Mouse (Mus musculus): ENCODE results near the gene Sgca. TPM values are rescaled to one million over a fixed set of nuclear protein-coding genes. Genes with fewer than 3 reads are reported as not detected.
A peak's percentile ranks its signal among the peaks of the same experiment; 100 is the strongest.

The Sgca gene
- polyA plus RNA-seq, 1 experiment: 0.25 TPM

DNA sequence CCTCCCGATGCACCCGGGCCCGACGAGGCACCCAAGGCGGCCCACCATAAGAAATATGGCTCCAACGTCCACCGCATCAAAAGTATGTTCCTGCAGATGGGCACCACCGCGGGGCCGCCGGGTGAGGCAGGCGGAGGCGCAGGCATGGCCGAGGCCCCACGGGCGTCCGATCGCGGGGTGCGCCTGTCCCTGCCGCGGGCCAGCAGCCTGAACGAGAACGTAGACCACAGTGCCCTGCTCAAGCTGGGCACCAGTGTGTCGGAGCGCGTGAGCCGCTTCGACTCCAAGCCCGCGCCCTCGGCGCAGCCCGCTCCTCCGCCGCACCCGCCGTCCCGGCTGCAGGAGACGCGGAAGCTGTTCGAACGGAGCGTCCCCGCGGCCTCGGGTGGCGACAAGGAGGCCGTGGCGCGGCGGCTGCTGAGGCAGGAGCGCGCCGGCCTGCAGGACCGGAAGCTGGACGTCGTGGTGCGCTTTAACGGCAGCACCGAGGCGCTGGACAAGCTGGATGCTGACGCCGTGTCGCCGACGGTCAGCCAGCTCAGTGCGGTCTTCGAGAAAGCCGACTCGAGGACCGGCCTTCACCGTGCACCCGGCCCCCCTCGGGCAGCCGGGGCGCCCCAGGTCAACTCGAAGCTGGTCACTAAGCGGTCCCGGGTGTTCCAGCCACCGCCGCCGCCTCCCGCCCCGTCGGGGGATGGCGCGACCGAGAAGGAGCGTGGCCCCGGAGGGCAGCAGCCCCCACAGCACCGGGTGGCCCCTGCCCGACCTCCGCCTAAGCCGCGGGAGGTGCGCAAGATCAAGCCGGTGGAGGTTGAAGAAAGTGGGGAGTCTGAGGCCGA, 15.7 kb upstream of the Sgca start:
- TF ChIP-seq CTCF (IDR thresholded peaks at IDR 0.05; ENCODE audit: borderline replicate concordance, extremely low read depth, insufficient read depth, insufficient read length): no peak
- no peak for TF ChIP-seq POLR2A (IDR thresholded peaks at IDR 0.05; ENCODE audit: borderline replicate concordance, extremely low read depth, insufficient read depth, insufficient read length, poor library complexity, severe bottlenecking)
- peak; percentile 58 for DNase-seq (ENCODE audit: low read depth)

DNA sequence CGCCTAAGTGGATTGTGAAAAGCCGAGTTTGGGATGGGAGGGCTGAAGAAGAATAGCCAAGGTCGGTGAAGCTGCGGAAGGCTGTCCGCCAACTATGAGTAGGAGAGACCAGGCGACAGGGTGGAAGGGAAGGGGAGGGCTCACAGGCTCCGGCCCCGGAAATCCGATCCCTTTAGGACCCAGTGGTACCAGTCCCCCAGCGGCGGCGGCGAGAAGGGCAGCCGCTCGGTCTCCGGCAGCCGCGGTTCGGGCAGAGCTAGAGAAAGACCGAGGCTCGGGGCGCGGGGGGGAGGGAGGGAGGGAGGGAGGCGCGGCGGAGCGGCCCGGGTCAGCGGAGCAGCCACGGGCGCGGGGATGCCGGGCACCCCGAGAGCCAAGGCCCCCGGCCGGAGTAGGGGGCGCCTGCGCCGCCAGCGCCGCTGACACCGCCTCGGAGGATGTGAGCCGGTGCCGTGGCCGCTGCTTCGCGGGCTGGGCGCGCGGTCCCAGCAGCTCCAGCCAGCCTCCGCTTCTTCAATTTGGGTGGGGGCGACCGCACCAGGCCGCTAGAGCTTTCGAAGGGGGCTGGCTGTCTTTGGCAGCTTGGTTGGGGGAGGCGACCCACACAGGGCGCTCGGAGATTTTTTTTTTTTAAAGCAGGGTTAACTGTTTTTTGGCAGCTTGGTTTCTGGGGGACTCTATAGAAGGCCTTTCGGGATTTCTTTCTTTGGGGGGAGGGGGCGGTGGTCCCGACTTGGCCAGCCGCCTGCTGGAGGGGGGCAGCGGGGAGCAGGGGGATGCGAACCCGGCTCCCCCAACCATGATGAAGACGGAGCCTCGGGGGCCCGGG, 14.8 kb upstream of the Sgca start, which contains the start of gene Ppp1r9b:
Gene Ppp1r9b (plus strand): TSS at position 287 of the 829 bp plus-strand sequence.
- TF ChIP-seq CTCF (IDR thresholded peaks at IDR 0.05; ENCODE audit: borderline replicate concordance, extremely low read depth, insufficient read depth, insufficient read length): peak; percentile 75
- peak; percentile 25; the same call in 1 of the 2 replicates for TF ChIP-seq POLR2A (IDR thresholded peaks at IDR 0.05; ENCODE audit: borderline replicate concordance, extremely low read depth, insufficient read depth, insufficient read length, poor library complexity, severe bottlenecking)
- peak; percentile 96 for DNase-seq (ENCODE audit: low read depth)

DNA sequence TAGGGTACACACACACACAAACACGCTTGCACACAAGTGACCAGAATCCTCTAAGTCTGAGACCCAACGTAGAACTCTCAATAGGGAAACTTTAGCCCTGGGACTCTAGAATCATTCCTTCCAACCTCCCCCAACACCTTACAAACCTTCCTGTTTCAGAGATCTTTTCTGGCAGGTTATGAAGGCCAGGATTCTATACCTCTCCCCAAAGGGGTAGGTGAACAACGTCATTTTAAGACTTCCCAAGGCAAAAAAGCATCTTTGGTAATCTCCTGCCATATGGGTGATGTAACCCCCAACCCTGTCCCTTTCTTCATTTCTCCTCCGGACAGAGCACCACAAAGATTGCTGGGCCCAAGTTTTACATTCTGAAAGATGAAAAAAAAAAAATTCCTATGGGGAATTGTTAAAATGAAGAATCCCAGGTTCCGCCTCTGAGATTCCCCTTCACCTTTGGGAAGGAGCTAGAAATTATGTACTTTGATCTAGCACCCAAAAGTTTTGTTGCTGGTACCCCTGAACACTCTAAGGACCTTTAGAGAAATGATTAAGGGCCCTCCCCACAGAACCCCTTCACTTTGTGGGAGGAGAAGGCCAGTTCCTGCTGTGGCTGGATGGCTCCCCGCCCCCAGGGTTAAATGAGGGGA, 14.1 kb upstream of the Sgca start:
- TF ChIP-seq POLR2A (IDR thresholded peaks at IDR 0.05; ENCODE audit: borderline replicate concordance, extremely low read depth, insufficient read depth, insufficient read length, poor library complexity, severe bottlenecking) (no peak), CTCF (IDR thresholded peaks at IDR 0.05; ENCODE audit: borderline replicate concordance, extremely low read depth, insufficient read depth, insufficient read length) (no peak)

DNA sequence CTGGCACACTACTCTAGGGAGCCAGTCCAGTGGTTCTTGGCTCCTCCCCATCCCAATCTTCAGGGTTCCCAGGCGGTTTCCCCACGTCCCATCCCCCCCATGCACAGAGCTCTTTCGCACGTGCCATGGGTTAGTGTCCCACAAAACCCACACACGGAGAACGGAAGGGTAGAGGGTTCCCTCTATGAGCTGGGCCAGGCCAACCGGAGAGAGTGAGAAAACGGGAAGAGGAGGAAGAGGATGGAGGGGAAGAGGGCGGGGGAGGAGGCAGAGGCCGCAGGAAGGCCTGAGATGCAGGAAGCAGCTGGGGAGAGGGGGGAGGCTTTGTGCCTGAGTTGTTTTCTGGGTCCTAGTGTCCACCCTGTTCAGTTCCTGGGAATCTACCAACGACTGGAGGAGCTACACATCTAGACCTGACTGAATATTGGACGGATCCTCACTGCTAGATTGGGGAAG, 13.5 kb upstream of the Sgca start:
- DNase-seq (ENCODE audit: low read depth): peak; percentile 97
- TF ChIP-seq POLR2A (IDR thresholded peaks at IDR 0.05; ENCODE audit: borderline replicate concordance, extremely low read depth, insufficient read depth, insufficient read length, poor library complexity, severe bottlenecking): peak; percentile 27; the same call in 1 of the 2 replicates
- TF ChIP-seq CTCF (IDR thresholded peaks at IDR 0.05; ENCODE audit: borderline replicate concordance, extremely low read depth, insufficient read depth, insufficient read length): peak; percentile 32; the same call in 1 of the 2 replicates

More for the DNA sequence above, 14.1 kb upstream of the Sgca start:
- no peak for DNase-seq (ENCODE audit: low read depth)

DNA sequence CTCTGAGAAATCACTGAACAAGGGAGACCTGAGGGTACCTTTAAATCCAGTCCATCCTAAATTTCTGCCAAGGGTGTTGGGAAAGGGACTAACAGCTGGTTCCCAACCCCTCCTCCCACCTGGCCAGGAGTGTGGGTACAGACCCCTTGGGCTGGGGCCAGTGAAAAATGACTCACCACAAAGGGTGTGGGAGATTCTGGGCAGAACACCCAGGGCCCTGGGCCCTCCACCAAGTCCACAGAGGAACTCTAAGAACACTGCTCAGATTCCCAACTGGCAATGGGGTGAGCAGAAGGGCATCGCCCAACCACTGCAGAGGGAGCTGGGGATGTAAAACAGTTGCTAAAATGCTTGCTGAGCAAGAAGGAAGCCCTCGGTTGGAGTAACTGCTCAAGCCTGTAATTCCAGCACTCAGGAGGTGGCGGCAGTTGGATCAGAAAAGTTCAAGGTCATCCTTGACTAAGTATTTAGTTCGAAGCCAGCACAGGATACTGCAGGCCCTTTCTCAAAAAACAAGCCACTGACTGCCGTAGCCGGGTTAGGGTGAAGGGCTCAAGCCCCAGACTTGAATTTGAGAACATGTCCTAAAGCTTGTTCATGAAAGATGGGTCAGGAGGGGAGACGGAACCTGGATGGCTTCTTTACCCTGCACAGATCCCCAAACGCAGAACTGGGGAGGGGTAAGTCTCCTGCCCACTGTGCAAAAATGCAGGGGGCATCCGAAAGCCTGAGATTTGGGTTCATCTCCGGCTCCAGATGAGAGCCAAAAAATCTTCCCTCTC, 12.8 kb upstream of the Sgca start:
- no peak for TF ChIP-seq POLR2A (IDR thresholded peaks at IDR 0.05; ENCODE audit: borderline replicate concordance, extremely low read depth, insufficient read depth, insufficient read length, poor library complexity, severe bottlenecking)
- TF ChIP-seq CTCF (IDR thresholded peaks at IDR 0.05; ENCODE audit: borderline replicate concordance, extremely low read depth, insufficient read depth, insufficient read length): no peak
- no peak for DNase-seq (ENCODE audit: low read depth)

DNA sequence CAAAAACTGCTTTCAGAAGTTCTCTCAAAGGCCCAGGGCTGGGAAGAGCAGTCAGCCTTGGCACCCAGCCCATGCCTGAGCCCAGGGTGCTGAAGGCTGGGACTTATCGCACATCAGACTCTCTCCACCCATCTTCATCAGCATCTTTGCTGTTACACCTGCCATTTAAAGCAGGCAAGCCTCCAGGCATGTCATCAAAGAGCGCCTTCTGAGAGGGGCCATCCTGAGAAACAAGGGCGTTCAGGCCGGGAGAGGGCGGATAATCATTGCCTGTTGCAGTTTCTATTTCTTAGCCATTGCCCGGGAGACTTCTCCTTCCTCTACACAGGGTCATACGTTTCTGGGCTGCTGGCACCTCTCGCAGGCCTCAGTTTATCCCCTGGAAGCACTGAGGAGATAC, 11.7 kb upstream of the Sgca start:
- TF ChIP-seq CTCF (IDR thresholded peaks at IDR 0.05; ENCODE audit: borderline replicate concordance, extremely low read depth, insufficient read depth, insufficient read length) (no peak), POLR2A (IDR thresholded peaks at IDR 0.05; ENCODE audit: borderline replicate concordance, extremely low read depth, insufficient read depth, insufficient read length, poor library complexity, severe bottlenecking) (no peak)
- no peak for DNase-seq (ENCODE audit: low read depth)

DNA sequence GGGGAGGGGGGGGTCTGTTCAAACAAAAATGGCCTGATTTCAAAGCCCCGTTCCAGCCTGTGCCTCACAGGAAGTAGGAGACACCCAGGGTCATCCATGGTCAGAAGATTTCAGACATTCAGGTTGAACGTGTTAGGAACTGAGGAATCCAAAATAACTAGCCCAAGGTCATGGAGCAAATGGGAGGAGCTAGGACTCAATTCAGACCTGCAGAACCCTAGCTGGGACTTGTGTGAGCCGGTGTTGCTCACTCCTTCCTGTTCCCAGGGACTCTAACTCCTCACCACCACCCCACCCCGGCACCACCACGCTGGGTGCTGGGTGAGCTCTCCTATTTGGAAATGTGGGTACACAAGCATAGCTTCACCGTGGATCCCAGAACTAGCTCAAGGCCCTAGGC, 11.2 kb upstream of the Sgca start:
- TF ChIP-seq CTCF (IDR thresholded peaks at IDR 0.05; ENCODE audit: borderline replicate concordance, extremely low read depth, insufficient read depth, insufficient read length) (no peak), POLR2A (IDR thresholded peaks at IDR 0.05; ENCODE audit: borderline replicate concordance, extremely low read depth, insufficient read depth, insufficient read length, poor library complexity, severe bottlenecking) (no peak)
- DNase-seq (ENCODE audit: low read depth): no peak

DNA sequence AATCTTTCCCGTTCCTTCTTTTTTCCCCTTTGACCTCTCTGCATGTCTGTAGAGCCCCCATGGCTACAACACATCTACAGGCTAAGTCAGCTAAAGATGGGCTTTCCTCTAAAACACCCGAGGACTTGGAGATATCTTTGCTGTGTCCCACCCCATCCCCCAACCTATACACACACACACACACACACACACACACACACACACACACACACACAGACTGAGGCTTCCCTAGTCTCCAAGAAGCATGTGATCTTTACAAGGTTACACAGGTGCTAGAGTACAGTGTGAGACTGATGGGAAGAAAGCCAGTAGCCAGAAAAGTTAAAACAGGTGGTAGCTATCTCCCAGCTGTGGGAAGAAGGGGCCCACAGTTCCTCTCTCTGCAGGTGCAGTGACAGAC, 10.3 kb upstream of the Sgca start:
- no peak for DNase-seq (ENCODE audit: low read depth)
- no peak for TF ChIP-seq POLR2A (IDR thresholded peaks at IDR 0.05; ENCODE audit: borderline replicate concordance, extremely low read depth, insufficient read depth, insufficient read length, poor library complexity, severe bottlenecking)
- TF ChIP-seq CTCF (IDR thresholded peaks at IDR 0.05; ENCODE audit: borderline replicate concordance, extremely low read depth, insufficient read depth, insufficient read length): no peak

DNA sequence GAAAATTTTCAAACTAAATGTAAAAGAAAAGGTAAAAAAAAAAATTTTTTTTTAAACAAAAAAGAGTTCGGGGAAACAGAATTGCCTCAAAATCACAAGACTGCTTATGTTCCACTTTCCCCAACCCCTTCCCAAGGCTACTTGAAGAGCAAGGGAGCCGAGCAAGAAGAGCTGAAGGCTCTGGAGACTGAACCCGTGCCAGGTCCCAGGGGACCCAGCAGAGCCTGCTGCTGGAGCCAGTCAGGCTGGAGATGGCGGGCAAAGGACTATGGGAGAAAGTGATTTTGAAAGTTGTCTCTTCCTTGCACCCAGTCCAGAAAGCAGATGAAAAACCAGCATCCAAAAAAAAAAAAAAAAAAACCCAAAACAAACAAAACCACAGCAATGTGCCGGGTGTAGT, 9.7 kb upstream of the Sgca start:
- no peak for DNase-seq (ENCODE audit: low read depth)
- TF ChIP-seq CTCF (IDR thresholded peaks at IDR 0.05; ENCODE audit: borderline replicate concordance, extremely low read depth, insufficient read depth, insufficient read length): no peak

DNA sequence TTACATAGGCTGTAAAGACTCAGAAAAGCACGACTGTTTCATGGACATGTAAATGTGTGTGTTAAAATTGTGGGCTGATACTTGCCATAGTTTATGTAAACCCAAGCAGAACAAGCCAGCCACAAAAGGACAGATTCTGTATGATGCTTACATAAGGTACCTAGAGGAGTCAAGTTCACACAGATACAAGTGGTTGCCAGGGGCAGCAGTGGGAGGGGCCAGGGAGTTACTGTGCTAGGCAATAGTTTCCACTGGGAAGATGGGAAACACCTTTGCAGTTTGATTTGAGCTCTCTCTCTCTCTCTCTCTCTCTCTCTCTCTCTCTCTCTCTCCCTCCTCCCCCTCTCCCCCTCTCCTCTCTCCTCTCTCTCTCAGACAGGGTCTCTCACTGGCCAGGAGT, 9.0 kb upstream of the Sgca start:
- TF ChIP-seq CTCF (IDR thresholded peaks at IDR 0.05; ENCODE audit: borderline replicate concordance, extremely low read depth, insufficient read depth, insufficient read length): no peak
- TF ChIP-seq POLR2A (IDR thresholded peaks at IDR 0.05; ENCODE audit: borderline replicate concordance, extremely low read depth, insufficient read depth, insufficient read length, poor library complexity, severe bottlenecking): no peak
- DNase-seq (ENCODE audit: low read depth): no peak

Measured in brain, embryonic 14.5 days (tissue).